Mouse (Mus musculus) MEL (cell line): Measurements from ENCODE around the gene Maml3.

Source experiments
- CTCF ChIP-seq, 3 experiments: IDR thresholded peaks in 2 of 3; conservative IDR thresholded peaks in 1 of 3; 2 replicates each; pipeline ENCODE4 v1.5.1; 2011 to 2012; ENCODE audit warnings: low read length in 3 of 3, low read depth in 2 of 3, mild to moderate bottlenecking in 2 of 3, improper control_type of control experiment in 1 of 3, inconsistent platforms in 1 of 3, mixed read lengths in 1 of 3, moderate library complexity in 1 of 3; ENCODE audit not compliant: control insufficient read depth in 1 of 3, insufficient read depth in 1 of 3, poor library complexity in 1 of 3, severe bottlenecking in 1 of 3
- GATA1 ChIP-seq: IDR thresholded peaks from 2 replicates; pipeline ENCODE4 v1.6.1; 2011; ENCODE audit warnings: low read depth, low read length, improper control_type of control experiment
- USF2 ChIP-seq, 2 experiments: IDR thresholded peaks; 2 replicates each; pipeline ENCODE4 v1.6.1; 2011 to 2012; ENCODE audit warnings: improper control_type of control experiment in 2 of 2, low read length in 2 of 2, borderline replicate concordance in 1 of 2, inconsistent platforms in 1 of 2, low read depth in 1 of 2, mild to moderate bottlenecking in 1 of 2; ENCODE audit not compliant: insufficient read depth in 1 of 2
- ZNF384 ChIP-seq: IDR thresholded peaks from 2 replicates; pipeline ENCODE4 v1.6.1; 2012; ENCODE audit warnings: low read depth, mild to moderate bottlenecking, inconsistent platforms, low read length, improper control_type of control experiment

DNA sequence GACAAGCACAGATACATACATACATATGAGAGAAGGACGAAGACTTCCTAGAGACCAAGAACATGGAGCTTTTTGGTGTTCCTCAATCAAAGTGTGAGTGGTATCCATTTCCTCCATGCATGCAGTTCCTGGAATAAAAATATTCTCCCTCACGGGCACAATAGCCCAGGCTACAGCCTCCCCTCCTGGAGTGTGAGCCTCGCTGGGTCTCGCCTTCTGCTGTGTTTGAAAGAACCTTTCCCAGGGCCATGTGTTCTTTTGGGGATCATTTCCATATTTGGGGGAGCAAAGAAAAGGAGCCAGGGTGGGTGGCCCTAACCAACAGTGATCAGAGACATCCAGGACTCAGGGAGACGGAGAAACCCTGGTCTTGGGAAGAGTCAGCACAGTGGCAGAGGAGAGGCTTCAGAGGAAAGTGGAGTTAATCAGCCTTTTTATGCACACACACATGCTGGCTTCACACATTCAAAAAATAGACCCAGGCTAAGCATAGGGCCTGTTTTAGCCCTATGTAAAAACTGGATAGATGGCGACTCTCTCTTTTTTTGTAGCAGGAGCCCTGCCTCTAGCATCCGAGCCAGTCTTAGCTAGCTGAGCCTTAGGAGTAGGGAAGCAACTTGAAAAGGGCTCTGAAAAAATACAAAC lies 17.1 kb downstream of the Maml3 start:
- TF ChIP-seq CTCF (IDR thresholded peaks at IDR 0.05 in 2 of 3, conservative IDR thresholded peaks at IDR 0.05 in 1 of 3; ENCODE audit: control insufficient read depth in 1 of 3, insufficient read depth in 1 of 3, low read depth in 2 of 3, low read length in 3 of 3, poor library complexity in 1 of 3, severe bottlenecking in 1 of 3) (no peak), GATA1 (no peak), USF2 (IDR thresholded peaks at IDR 0.05; ENCODE audit: borderline replicate concordance in 1 of 2, insufficient read depth in 1 of 2, low read depth in 1 of 2, low read length in 2 of 2) (no peak), ZNF384 (no peak)
